Mouse (Mus musculus): Measurements from ENCODE around the gene Rlf. TPM values are rescaled to one million over a fixed set of nuclear protein-coding genes. Genes with fewer than 3 reads are reported as not detected.
A peak's percentile ranks its signal among the peaks of the same experiment; 100 is the strongest.

Rlf gene
- 10 to 100 TPM; 27.8 to 29.7 TPM for total RNA-seq (2021)
- long read RNA-seq, full-length matches to known transcripts, result 5 of 11 reads
- long read RNA-seq, partial matches to known transcripts, result 2 of 11 reads
- long read RNA-seq, other reads (novel, unspliced or antisense), result 4 of 11 reads

GRCm38 (mm10) chr4:121214793-121215304, at the start of gene Rlf:
Gene Rlf, minus strand, starts transcription at chr4:121215084.
- peak; percentile 98 to 100 for DNase-seq (ENCODE audit: low spot score in 2 of 2)

GRCm38 (mm10) chr4:121241612-121242000, 26.7 kb upstream of the Rlf start:
- DNase-seq (ENCODE audit: low spot score in 2 of 2), result no peak

GRCm38 (mm10) chr4:121240637-121241611, 26.0 kb upstream of the Rlf start:
- peak in 1 of 2 experiments; percentile 51 for DNase-seq (ENCODE audit: low spot score in 2 of 2)

- no peak for DNase-seq (ENCODE audit: low spot score in 2 of 2)
These were observed 25.0 kb upstream of the Rlf start for GRCm38 (mm10) chr4:121239878-121240277.

DNA sequence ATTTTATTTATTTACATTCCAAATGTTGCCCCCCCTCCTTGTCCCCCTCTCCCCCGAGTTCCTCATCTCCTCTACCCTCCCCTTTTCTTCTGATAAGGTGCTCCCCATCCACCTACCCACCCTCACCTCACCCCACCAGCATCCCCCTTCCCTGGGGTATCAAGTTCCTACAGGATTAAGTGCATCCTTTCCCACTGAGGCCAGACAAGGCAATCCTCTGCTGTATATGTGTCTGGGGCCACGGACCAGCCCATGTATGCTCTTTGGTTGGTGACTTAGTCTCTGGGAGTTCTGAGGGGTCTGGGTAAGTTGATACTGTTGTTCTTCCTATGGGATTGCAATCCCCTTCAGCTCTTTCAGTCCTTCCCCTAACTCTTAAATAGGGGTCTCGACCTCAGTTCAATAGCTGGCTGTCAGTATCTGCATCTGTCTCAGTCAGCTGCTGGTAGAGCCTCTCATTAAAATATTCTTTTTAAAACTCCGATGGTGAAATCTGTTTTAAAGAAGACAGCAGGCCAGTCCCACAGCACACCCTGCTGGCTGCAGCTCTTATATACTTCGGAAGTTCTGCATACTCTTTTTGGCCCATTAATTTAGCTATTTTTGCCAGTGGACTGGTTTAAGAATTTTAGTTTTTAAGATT, 17.0 kb upstream of the Rlf start:
- peak in 1 of 2 experiments; percentile 71 for DNase-seq (ENCODE audit: low spot score in 2 of 2)

DNA sequence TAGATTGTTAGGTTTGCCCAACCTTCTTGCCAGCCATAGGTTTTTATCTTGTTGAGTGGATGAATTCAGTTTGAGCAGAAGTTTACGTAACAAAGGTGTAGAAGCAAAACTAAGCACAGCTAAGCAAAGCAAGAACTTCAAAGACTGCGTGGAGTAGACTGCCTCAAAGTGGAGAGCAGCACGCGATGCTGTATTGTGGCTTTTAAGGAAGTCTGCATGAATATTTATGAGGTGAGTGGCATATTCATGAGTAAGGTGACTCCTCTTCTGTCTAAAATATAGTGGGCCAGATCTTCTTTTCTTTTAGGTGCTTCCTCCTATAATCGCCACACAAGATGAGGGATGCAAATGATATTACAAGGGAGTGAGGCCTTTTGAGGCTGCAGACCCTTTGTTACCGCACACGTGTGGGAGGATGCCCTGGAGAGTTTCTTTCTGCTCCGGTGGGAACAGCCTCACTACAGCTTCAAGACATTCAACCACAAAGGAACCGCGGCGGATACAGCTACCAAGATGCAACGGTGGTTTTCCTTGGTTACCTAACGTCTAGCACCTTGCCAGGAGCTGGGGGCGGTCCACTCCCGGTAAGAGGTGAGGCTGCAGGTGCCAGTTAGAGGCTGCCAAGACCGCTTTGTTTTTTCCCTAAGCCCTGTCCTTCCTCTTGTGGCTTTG, 16.2 kb upstream of the Rlf start:
- no peak for DNase-seq (ENCODE audit: low spot score in 2 of 2)

GRCm38 (mm10) chr4:121227072-121227471, 12.2 kb upstream of the Rlf start:
- peak; percentile 48 to 80 for DNase-seq (ENCODE audit: low spot score in 2 of 2)

GRCm38 (mm10) chr4:121225177-121225576, 10.3 kb upstream of the Rlf start:
- DNase-seq (ENCODE audit: low spot score in 2 of 2), result no peak

DNA sequence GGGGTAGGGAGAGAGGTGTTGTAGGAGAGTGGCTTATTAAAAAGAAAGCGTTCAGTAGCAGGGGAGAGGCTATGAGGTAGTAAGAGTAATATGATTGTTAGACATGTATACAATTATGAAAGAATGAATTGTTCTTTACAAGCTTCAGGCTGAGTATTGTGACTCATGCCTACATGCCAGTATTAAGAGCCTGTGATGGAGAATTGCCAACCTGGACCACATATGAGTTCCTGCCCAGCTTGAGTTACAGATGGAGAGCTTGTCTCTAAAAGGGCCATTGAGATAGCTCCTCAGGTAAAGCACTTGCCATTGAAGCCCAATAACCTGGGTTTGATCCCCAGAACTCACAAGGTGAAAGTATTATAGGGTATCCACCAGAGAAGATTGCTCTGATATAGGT, 8.3 kb upstream of the Rlf start:
- DNase-seq (ENCODE audit: low spot score in 2 of 2), result no peak

GRCm38 (mm10) chr4:121216216-121216615, 1.3 kb upstream of the Rlf start:
- DNase-seq (ENCODE audit: low spot score in 2 of 2), result no peak

- DNase-seq (ENCODE audit: low spot score in 2 of 2), result no peak
These were observed 605 bp upstream of the Rlf start for GRCm38 (mm10) chr4:121215489-121215888.

DNA sequence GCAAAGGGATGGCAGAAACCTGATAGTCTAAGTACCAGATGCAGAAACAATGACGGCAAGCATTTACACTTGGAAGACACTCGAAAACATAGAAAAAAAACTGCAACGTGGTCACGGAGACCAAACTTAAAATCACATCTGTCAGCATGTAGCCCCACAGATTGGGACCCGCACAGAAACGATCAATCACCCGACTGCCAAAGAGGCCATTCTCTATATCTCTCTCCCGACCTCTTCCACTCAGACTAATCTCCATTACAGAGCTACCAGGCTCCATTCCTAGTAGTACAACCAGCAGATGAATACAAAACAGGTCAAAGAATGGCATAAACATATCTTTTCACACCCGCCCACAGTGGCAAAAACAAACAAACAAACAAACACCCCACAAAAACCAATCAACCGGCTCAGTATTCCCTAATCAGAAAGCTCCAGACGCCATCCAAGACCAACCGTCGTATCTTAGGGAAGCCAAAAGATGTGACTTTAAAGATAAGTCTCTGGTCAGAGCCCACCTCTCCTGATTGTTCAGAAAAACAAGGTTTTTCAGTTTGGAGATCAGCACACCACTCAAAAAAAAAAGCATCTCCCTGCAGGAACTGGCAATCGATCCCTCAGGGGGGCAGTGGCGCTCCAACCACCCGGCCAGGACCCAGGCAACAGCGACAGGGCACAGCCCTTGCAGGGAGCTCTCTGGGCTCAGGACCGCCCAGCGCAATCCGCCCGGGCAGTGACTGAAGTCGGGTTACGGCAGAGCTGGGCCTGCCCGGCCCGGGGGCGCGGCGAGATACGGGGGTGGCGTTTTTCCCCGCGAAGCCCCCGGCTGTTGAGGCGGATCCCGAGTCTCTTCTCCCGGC, 720 bp downstream of the Rlf start:
- DNase-seq (ENCODE audit: low spot score in 2 of 2), result peak; percentile 29 to 53

- no peak for DNase-seq (ENCODE audit: low spot score in 2 of 2)
These were observed 6.0 kb downstream of the Rlf start for GRCm38 (mm10) chr4:121208911-121209310.

DNA sequence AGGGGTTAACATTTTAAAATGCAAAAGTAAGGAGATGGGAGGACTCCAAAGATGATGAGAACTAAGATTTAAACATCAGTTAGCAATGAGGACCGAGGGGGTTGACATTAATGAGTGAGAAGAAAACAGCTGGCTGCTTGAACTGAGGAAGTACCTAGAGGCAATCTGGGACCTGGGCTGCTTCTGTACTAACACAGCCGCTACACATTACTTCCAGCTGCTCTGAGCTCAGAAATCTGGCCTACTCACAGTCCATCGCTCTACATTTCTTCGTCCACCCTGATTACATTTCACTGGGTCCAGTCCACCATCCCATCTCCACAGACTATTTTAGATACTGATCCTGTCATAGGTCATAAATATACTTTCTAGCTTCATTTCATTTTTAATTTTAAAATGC, 17.0 kb downstream of the Rlf start:
- DNase-seq (ENCODE audit: low spot score in 2 of 2), result no peak

DNA sequence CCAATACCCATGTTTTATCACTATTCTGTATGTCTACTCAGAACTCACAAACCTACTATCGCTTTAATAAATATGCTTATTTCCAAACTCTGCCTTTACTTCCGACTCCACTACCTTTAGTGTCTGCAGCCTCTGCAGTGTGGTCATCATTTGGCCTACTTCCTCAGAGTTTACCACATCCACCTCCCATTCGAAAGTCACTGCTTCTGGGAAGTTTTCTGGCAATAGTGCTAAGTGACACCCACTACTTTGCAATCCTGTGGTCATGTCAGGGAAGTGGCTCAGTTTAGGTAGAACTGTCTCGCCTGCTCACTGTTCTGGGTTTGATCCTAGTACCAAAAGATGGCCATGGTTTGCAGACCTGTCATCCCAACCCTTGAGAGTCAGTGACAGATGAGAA, 17.9 kb downstream of the Rlf start:
- no peak for DNase-seq (ENCODE audit: low spot score in 2 of 2)

DNA sequence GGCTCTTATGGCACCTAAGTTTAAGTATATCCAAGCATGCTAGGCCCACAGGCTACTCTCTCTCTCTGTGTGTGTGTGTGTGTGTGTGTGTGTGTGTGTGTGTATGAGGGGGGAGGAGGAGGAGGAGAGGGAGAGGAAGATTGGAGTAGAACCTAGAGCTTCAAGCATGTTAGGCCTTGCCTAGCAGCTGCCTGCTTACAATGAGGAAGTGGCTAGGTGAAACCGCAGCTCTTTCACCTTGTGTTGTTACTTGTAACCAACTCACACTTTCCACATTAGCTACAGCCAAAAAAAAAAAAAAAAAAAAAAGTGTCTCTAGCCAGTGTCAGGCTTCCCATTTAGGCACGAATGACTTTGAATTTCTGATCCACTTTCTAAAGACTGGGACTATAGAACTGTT, 18.7 kb downstream of the Rlf start:
- no peak for DNase-seq (ENCODE audit: low spot score in 2 of 2)

GRCm38 (mm10) chr4:121194736-121195135, 20.1 kb downstream of the Rlf start:
- DNase-seq (ENCODE audit: low spot score in 2 of 2), result no peak

DNA sequence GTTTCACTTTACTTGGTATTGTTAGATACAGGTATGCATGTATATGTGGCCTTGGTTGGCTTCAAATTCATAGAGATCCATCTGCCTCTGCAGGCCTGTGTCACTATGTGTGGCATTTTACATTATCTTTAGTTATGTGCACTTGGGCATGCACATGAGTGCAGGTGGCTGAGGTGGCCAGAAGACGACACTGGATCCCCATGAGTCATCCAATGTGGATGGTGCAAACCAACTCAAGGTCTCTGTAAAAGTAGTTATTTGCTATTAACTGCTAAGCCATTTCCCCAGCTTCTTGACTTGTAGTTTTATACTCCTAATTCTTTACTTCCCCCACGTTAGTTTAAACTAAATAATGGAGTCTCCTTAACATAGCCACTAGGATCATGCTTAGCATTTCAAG, 22.6 kb downstream of the Rlf start:
- no peak for DNase-seq (ENCODE audit: low spot score in 2 of 2)

GRCm38 (mm10) chr4:121189341-121189740, 25.5 kb downstream of the Rlf start:
- DNase-seq (ENCODE audit: low spot score in 2 of 2), result no peak

DNA sequence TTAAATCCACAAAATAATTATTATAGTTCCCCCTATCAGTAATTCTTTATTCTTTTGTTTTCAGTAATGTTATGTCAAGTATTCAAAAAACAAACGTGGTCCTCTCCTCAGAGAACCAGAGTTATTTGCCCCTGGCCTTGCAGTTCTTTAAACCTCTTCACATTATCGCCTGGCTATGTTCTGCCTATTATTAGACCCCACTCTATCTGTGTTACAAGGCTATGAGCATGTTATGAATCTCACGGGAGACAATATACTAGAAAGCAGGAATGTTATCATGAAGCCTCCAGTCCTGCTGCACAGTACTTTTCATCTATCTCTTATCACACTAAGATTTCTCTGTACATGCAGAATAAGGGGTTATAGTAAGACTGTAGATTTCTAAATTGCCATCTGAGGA, 35.2 kb downstream of the Rlf start:
- DNase-seq (ENCODE audit: low spot score in 2 of 2), result no peak

Data from layer of hippocampus, adult 18-20 months (tissue).